Mouse (Mus musculus) central nervous system, embryonic 11.5 days (tissue): ENCODE data around the gene Gm13697. TPM values are rescaled to one million over a fixed set of nuclear protein-coding genes. Genes with fewer than 3 reads are reported as not detected.

Source experiments
- polyA plus RNA-seq: library from polyadenylated mRNA; depleted of rRNA; stranded (reverse); fragments of >200 nt; gene quantifications from 2 replicates; pipeline ENCODE4 v1.2.3, GENCODE M21; 2012; rRNA removed

Gm13697 gene
- polyA plus RNA-seq = not detected in 2 replicates

GRCm38 (mm10) chr2:83984443-83984842, at the start of gene Gm13697:
Gene Gm13697 (plus strand): TSS chr2:83984743.

GRCm38 (mm10) chr2:83940931-83941361, 43.6 kb upstream of the Gm13697 start, which contains the start of gene Zswim2:
Gene Zswim2 (minus strand): TSS chr2:83941228.

GRCm38 (mm10) chr2:83955393-83955792, 29.1 kb upstream of the Gm13697 start, which contains the start of gene Gm13698:
Gene Gm13698 (plus strand): TSS chr2:83955693.

GRCm38 (mm10) chr2:83961203-83961602, 23.3 kb upstream of the Gm13697 start, which contains the start of gene Gm13693:
Gene Gm13693 (plus strand): TSS chr2:83961503.

GRCm38 (mm10) chr2:83967013-83967412, 17.5 kb upstream of the Gm13697 start, which contains the start of gene Gm13695:
Gene Gm13695 (plus strand): TSS chr2:83967313.

GRCm38 (mm10) chr2:83972823-83973222, 11.7 kb upstream of the Gm13697 start, which contains the start of gene Gm13696:
Gene Gm13696 (plus strand): TSS chr2:83973123.

GRCm38 (mm10) chr2:83978633-83979032, 5.9 kb upstream of the Gm13697 start, which contains the start of gene Gm13694:
Gene Gm13694 (plus strand): TSS chr2:83978933.

GRCm38 (mm10) chr2:83990253-83990652, 5.7 kb downstream of the Gm13697 start, which contains the start of gene Gm13691:
Gene Gm13691 (plus strand): TSS chr2:83990553.

Other genes with a start within 250 kb of the Gm13697 start
- 18.4 and 24.2 TPM in 2 replicates for gene Fam171b, start 172.1 kb upstream of the Gm13697 start, polyA plus RNA-seq
- gene Zswim2, start 43.5 kb upstream of the Gm13697 start, polyA plus RNA-seq = not detected in 2 replicates
- not detected in 2 replicates for gene Gm13698, start 29.1 kb upstream of the Gm13697 start, polyA plus RNA-seq
- gene Gm13693, start 23.2 kb upstream of the Gm13697 start, polyA plus RNA-seq = not detected in 2 replicates
- not detected in 2 replicates for gene Gm13695, start 17.4 kb upstream of the Gm13697 start, polyA plus RNA-seq
- gene Gm13696, start 11.6 kb upstream of the Gm13697 start, polyA plus RNA-seq = not detected in 2 replicates
- not detected in 2 replicates for gene Gm13694, start 5.8 kb upstream of the Gm13697 start, polyA plus RNA-seq
- not detected in 2 replicates for gene Gm13691, start 5.8 kb downstream of the Gm13697 start, polyA plus RNA-seq